Mouse (Mus musculus) spleen, embryonic (tissue): Measurements from ENCODE around the gene Rnps1.
"Not testable (repeated sequence)": the region's sequence is repeated elsewhere in the genome, so short reads cannot be mapped to it uniquely, and the experiment has no call there.

Source experiments
- CTCF ChIA-PET: fragments of 350-600 bp; sonication (Branson Sonifier 250); formaldehyde crosslinking; loops from one replicate; lab custom pipeline; 2022; lab: Charles Lee

Gene Rnps1

DNA sequence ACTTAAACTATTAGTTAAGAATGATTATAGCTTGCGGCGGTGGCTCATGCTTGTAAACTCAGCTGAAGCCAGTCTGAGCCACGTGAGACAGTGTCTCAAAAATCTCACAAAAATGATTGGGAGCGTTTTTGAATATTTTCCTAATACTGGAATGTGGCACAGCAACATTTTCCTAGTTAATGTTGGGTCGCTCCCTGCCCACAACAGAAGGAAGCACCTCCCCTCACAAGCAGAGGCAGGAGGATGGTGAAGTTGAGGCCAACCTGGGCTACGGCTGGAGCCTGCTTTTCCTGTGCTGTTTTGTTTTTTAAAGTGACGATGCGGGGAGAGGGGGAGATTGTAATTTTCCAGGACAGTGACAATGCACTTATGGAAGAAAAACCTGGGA lies 12.8 kb downstream of the Rnps1 start:
- CTCF ChIA-PET = interaction anchor here (0.5 kb wide), 1 partner anchor 8 kb away, joined by 5 read pairs; no protein-coding TSS in a partner anchor

DNA sequence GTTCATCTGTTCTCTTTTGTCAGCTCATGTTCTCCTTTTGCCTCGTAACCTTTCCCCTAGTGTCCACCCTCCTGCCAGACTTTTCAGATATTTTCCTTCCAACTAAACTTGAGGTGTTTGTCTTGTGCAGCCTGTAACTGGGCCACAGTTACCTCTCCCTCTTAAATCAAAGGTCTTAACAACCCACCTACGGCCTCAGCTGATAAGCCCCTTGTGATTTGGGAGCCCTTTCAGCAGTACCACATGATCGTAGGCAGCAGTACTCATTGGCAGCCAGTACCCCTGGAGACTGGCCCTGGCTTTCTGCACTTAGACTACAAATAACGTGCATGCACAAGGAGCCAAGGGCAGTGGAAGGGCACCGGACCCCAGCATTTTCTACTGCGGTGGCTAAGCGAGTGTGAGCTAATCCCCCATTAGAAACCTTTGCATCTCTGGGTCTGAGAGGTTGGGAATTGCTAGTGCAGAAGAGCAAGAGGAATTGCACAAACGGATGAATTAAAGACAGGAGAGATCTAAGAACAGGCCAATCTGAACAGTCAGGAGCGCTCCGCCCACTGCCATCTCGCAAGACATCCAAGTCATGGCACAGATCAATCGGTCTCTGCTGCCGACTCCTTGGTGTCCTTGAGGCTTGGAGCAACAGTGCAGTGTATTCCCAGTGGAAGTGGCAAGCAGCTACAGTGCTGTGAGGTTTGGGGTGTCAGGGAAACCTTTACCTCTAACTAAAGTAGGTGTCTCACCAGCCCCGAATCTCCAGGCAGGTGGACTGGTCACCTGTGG lies 15.0 kb downstream of the Rnps1 start:
- CTCF ChIA-PET = interaction anchor here (0.6 to 0.7 kb wide), 3 partner anchors 283 to 1457 kb away, joined by 4 to 12 read pairs (median 10); no protein-coding TSS in a partner anchor

DNA sequence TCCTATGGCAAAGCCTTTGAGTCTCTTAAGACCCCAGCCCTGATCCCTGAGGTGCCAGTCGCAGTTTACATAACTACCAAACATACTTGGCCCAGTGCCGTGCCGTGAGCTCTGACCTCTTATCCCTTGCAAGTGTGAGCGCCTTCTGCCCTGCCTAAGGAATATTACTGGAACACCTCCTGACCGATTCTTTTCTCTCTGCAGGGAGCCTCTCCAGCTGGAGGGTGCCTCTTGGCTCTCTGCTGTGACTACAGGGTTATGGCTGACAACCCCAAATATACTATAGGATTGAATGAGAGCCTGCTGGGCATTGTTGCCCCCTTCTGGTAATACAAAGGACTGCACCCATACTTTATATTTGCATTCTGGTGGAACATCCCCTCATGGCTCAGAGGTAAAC lies 22.7 kb downstream of the Rnps1 start:
- CTCF ChIA-PET = interaction anchor here (0.6 to 1.2 kb wide), 3 partner anchors 15 to 286 kb away, joined by 3 to 16 read pairs (median 3); no protein-coding TSS in a partner anchor

DNA sequence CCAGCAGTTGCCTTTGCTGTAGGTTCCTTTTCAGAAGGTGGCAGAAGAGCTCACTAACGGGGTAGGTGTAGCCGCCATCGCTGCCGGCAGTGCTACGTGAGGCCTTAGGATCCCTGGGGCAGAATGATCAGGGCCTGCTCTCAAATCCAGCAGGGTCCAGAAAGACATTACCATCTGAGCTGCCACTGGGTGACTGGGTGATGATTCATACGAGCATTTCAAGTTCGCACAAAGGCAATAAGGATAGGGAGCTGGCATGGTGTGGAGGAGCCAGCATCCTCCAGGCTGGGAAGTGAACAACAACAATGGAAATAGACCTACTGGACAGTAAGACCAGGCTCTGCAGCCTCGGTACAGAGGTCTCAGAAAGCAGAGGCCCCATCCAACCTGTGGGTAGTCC lies 26.0 kb downstream of the Rnps1 start:
- CTCF ChIA-PET = interaction anchor here (0.6 kb wide), 1 partner anchor 144 kb away, joined by 3 read pairs; no protein-coding TSS in a partner anchor

DNA sequence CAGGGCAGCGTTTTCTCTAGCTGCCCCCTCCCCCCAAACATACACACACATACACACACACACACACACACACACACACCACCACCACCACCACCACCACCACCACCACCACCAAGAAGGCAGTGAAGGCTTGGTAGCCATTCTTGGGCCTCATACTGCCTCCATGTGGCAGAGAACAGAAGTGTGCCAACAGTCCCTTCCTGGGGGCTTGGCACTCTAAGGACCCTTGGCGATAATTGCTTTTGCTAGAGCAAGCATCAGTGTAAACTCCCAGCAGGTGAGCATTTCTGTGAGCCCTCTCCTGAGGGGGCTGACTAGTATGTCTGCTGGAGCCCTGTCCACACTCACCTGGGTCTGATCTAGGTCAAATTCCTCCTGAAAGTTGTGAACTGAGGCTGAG lies 26.8 kb downstream of the Rnps1 start:
- CTCF ChIA-PET = interaction anchor here (0.6 kb wide), 1 partner anchor 144 kb away, joined by 3 read pairs; no protein-coding TSS in a partner anchor

DNA sequence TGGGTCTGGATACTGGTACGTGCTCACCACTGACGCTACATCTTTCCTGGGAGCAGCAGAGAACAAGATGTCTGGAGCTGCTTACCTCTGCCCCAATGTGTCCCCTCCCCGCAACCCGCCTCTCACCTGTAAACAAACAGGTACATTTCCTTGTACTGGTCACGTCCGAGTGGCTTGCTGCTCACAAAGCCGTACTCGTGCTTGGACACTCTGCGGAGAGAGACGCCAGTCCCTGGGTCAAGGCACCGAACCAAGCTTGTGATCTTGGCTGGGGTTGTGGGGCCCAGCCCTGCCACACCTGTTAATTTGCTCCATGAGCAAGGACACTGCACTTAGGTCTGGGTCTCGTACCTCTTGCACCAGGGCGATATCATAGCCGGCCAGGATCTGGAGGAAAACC lies 27.7 kb downstream of the Rnps1 start:
- CTCF ChIA-PET = no interaction called here

DNA sequence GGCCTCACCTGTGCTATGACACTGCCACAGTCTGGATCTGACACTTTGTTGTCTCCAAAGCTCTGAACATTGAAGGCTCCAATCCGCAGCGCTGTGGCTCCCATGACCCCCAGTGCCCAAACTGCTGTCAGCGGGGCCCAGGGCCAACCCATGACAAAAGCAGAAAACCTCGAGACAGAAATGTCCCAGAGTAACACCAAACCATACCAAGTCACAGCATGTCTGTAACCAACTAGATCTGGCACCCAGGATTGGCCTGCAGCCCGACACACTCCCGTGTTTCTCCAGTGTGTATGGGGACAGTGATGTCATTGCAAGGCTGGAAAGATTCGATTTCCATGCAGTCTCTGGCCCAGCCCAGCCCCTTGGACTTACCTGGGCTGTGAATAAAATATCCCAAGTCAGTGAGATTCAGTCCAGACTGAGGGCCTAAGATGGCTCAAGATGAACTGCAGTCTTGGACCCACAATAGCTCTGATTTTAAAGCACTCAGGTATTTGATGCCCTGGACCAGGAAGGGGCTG lies 28.3 kb downstream of the Rnps1 start, which contains the start of gene Dnase1l2:
TSS of gene Dnase1l2 (minus strand) at position 474 of the 524 bp plus-strand sequence.
- CTCF ChIA-PET = no interaction called here

DNA sequence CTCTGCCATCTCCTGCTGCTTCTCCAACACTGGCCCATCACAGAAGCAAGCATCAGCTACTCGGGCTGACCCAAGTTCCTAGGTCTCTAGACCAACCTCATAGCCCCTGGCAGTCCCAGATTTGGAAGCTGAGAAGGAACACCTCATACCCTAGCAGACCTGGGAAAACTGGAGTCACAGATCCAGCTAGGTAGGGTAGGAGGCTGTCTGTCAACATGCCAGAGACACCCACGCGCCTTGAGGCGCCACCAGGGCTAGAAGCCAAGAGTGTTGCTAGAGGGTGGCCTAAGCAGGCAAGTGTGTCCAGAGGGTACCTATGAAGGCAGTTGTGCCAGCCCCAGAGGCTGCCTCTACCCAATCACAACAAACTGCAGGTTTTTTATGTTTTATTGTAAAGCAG lies 29.0 kb downstream of the Rnps1 start:
- CTCF ChIA-PET = no interaction called here

DNA sequence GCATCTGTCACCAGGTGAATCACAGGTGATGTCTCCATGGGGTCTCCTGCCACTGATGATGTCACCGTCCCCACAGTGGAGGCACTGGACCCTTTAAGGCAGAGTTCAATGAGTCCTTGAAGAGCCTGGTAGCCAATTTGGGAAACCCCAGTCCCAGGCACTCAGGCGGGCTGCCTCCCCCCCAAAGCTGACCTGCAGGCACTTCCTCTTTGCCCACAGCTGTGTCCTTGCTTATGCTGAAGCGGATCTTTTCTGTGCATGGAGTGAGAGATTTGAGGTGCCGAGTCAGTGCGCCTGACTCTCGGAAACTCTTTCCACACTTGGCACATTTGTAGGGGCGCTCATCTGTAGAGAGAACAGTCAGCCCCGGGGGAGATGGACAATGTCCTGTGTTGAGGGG lies 32.2 kb downstream of the Rnps1 start:
- CTCF ChIA-PET = interaction anchor here (0.7 kb wide), 1 partner anchor 31 kb away, joined by 3 read pairs; no protein-coding TSS in a partner anchor

DNA sequence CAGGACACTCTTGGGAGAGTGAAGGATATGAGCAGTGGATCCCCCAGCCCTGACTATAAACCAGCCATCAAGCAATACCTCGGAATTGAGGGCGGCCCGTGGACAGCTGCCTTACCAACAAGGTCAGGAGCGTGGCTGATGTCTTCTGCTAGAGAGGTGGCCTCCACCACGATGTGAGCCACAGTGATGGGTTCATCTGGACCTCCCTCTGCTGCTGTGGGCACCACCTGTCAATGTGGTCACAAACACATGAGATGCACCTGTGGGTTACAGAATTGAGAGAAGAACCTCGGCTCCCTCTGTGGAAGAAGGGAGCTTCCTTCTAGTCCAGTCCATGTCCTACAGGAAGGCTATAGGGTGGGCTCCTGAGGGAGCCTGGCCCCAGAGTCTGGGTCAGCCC lies 35.1 kb downstream of the Rnps1 start:
- CTCF ChIA-PET = no interaction called here

DNA sequence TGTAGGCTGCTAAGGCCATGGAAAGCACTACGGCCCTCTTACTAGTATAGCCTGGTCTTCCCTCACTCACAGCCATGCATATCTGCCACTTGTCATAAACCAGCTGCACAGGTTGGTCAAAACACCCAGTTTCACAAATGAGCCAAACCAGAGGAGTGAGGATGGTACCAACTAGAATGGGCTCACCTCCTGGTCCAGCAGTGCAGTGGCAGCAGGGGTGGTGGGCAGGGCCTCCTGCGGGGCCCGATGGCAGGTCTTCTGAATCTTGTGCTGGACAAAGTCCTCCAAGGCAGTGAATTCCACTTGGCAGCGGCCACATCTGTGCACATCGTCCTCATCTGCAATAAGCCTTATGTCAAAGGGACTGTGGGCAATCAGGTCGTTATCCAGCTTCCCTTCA lies 36.9 kb downstream of the Rnps1 start:
- CTCF ChIA-PET = no interaction called here

DNA sequence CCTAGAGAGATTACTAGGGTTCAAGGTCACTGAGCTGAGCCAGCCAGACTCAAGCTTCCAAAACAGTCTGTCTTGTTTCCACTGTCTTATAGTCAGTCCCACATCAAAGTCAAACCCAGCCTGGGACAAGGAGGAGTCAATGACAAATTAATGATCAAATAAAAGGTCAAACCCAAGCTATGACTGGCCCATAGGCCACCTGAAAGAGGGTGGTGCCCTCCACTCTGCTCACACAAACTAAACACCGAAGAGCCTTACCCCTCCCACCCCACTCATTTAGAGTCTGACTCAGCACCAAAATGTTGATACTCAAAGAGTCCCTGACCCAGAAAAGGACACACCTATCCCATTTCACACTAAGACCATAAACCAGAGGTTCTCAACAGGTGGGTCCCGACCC lies 39.0 kb downstream of the Rnps1 start:
- CTCF ChIA-PET = no interaction called here

DNA sequence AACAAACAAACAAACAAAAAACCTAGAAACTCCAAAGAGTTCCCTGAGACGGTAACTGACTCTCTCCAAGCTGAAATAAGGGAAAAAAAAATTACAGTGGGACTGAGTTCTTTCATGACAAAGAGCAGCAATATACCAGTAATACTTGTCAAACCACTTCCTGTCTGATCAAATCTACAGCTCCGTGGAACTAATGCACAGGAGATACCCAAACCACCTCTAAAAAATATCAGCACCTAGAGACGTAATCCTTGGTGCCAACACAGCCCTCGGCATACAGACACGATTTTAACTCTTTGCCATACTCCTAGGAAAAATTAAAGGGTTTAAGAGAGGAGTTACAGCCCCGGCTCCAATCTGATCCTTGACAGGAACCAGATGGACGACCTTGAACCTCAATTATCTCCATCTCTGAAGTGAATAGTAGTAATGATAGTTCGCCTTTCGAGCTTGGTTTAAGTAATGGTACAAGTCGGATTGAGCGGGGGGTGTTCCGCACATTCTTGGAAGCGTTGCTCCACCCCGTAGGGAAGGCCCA lies 39.9 kb downstream of the Rnps1 start:
- CTCF ChIA-PET = no interaction called here

DNA sequence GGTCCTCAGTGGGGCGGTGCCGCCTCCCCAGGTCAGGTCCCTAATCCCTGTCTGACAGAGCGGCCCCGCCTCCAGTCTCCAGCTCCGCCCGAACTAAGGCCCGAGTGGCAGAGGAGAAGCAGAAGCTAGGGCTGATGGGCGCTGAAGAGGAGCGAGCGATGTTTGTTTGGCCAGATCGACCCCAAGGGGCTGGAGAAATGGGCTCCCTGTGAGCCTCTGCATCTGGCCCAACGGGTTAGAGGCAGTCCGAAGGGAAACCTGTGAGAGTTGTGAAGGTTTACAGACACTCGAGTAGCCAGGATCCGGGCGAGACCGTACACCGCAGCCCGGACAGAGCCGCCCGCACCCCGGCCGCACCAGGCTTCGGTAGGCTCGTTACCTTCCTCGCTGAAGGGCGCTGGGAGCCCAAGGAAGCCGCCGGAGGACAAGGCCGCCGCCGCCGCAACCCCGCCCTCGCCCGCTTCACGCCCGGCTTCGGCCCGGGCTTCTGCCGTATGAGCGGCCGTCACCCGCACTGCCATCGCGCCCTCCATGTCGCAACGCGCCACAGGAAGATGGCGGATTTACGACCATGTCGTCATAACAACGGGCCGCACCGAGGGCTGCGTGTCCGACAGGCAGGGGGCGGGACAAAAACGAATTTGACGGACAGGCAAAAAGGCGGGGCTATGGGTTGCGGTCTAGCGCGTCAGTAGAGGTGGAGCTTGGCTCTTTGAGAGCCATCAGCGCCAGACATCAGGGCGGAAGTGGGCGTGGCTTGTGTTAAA lies 40.6 kb downstream of the Rnps1 start:
- CTCF ChIA-PET = no interaction called here

DNA sequence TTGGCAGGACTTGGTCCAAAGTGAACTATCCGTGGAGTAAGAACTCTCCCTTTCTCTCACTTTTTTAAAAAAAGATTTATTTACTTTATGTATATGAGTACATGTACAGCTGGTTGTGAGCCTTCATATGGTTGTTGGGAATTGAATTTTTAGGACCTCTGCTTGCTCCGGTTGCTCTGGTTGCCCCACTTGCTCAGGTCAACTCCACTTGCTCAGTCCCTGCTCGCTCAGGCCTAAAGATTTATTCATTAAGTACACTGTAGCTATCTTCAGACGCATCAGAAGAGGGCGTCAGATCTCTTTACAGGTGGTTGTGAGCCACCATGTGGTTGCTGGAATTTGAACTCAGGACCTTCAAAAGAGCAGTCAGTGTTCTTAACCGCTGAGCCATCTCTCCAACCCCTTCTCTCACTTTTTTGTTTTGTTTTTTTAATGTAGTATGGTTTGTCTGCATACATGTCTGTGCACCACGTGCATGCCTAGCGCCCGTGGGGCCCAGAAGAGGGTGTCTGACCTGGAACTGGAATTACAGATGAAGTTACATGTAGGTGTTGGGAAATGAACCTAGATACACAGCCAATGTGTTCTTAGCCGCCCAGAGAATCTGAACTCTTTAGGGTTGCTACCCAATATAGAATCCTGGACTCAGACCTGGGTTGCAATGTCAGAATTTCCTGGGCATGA lies 41.3 kb downstream of the Rnps1 start:
- CTCF ChIA-PET = not testable (repeated sequence)

DNA sequence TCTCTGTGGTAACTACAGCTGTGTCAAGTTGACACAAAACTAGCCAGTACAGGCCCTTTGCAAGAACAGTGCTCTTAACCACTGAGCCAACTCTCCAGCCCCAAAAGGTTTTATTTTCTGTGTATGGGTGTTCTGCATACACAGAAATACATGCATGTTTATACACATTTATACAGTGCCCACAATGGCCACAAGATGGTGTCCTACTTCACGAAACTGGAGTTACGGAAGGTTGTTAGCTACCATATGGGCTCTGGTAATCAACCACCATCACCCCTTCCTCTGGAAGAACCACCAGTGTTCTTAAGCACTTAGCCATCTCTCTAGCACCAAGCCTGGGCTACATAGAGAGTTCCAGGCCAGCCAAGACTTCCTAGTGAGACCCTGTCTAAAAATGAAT lies 47.2 kb downstream of the Rnps1 start:
- CTCF ChIA-PET = no interaction called here

DNA sequence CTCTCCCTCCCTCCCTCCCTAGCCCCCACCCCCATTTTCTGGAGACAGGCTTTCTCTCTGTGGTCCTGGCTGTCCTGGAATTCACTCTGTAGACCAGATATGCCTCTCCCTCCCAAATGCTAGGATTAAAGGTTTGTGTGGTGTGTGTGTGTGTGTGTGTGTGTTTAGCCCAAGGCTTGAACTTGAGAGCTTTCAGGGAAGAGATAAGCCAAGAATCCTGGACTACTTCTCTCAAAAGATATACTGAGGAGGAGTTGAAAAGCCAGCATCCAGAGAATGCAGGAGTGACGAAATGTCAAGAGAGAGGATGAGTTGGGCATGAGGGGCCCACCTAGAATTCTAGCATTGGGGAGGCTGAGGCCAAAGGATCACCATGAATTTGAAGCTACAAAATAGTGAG lies 48.6 kb downstream of the Rnps1 start:
- CTCF ChIA-PET = no interaction called here

DNA sequence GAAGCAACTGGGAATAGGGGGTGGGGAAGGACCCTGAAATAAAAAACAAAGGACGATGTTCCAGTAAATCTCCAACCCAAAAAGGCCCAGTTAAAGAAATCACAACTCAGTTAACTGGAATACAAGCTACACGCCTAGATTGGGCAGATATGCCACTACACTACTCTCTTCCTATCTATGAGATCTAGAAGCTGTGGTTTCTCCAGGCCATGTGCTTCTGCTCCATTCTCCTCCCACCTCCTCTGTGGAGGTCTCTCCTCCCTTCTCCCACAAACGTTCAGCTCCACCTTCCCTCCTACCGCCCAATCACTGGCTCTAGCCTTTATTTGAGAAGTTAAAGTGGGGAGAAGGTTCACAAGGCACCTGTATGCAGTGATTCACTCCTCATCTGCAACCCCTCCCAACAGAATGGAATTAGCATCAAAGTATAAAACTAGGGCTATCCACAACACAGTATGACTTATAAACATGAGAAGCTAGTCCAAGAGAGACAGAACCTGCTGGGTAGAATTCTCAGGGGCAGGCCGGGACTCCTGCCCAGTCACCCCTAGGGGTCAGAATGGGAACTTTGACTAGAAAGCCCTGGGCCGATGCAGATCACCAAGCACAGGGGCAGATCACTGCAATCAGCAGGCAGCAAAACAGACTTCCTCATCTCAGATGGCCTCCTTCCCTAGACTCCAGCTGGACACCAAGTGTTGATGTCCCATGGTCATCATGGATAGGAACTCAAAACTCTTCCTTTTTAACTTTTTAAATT lies 49.2 kb downstream of the Rnps1 start:
- CTCF ChIA-PET = no interaction called here

DNA sequence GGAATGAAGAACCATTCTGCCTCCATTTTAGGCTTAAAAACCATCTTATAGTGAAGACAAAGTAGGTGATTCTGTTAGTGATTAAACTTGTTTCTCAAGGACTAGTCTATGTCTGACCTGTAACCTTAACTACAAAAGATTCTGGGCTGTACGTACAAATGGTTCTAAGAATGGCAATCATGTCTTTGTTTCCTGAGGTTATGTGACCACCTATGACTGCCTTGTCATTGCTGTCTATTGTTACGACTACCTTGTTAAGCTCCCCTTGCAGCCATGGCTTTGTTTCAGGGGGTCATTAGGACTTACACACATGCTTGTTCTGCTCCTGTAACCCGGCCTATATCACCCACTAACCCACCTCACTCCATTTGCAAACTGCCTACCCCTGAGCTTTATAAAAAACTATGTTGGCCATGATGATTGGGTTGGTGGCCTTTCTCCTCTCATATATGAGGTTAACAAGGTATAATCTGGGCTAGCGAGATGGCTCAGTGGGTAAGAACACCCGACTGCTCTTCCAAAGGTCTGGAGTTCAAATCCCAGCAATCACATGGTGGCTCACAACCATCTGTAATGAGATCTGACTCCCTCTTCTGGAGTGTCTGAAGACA lies 54.4 kb downstream of the Rnps1 start:
- CTCF ChIA-PET = no interaction called here

DNA sequence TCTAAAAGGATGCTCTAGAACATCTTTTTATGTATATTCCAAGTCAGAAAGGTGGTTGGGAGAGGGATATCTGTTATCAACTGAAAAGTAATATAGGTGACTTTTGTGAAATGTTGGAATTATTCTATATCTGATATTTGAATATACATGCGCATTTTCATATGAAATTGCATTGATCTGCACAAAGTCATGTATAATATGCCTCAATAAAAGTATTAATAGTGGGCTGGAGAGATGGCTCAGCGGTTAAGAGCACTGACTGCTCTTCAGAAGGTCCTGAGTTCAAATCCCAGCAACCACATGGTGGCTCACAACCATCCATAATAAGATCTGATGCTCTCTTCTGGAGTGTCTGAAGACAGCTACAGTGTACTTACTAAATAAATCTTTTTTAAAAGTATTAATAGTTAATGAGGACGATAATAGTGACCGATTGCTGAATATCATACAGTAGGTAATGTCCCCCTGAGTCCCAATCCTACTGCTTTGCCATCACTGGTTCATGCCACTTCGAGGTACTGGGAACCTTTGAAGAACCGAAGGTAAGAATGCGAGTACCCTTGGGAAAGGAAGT lies 55.1 kb downstream of the Rnps1 start:
- CTCF ChIA-PET = no interaction called here
